8 mouse cellular contexts compared by ENCODE assay signal in genomic region chr3:96497451-96498028, GRCm38 (mm10). TPM values are rescaled to one million over a fixed set of nuclear protein-coding genes. Genes with fewer than 3 reads are reported as not detected.
DNase-seq lines count a peak whose midpoint lies in the region; ATAC-seq lines count a peak whose summit lies in the region.

No protein-coding gene starts in this region.

- H3K27me3 ChIP-seq in erythroblast, embryonic 14.5 days (ENCODE audit: control insufficient read depth), result no peaks in the 10 kb centered on the region
- no peaks in the 10 kb centered on the region for H3K27me3 ChIP-seq in heart, embryonic 13.5 days (replicated peaks)
- no peaks in the 10 kb centered on the region for H3K27me3 ChIP-seq in liver, embryonic 12.5 days (replicated peaks)
- no peaks in the 10 kb centered on the region for H3K27me3 ChIP-seq in stomach, embryonic 16.5 days (ENCODE audit: control insufficient read depth, insufficient read depth, low read length)

- no peak overlapping the region for H3K27ac ChIP-seq in heart, embryonic 13.5 days (replicated peaks)
- H3K27ac ChIP-seq in liver, embryonic 12.5 days, result peak overlapping the region; percentile 74
- no peak overlapping the region for H3K27ac ChIP-seq in stomach, embryonic 16.5 days (ENCODE audit: low read length)

- H3K36me3 ChIP-seq in erythroblast, embryonic 14.5 days (ENCODE audit: control insufficient read depth), result no peaks in the 10 kb centered on the region
- no peaks in the 10 kb centered on the region for H3K36me3 ChIP-seq in heart, embryonic 13.5 days
- H3K36me3 ChIP-seq in liver, embryonic 12.5 days, result no peaks in the 10 kb centered on the region
- no peaks in the 10 kb centered on the region for H3K36me3 ChIP-seq in stomach, embryonic 16.5 days (ENCODE audit: control insufficient read depth, insufficient read depth, low read length)

- H3K9ac ChIP-seq in heart, embryonic 13.5 days, result peak overlapping the region; percentile 78
- H3K9ac ChIP-seq in liver, embryonic 12.5 days, result peak overlapping the region; percentile 71
- H3K9ac ChIP-seq in stomach, embryonic 16.5 days (ENCODE audit: low read length), result peak overlapping the region; percentile 73

- no peaks in the 10 kb centered on the region for H3K9me3 ChIP-seq in erythroblast, embryonic 14.5 days (ENCODE audit: control insufficient read depth, low read length)
- H3K9me3 ChIP-seq in heart, embryonic 13.5 days, result no peaks in the 10 kb centered on the region
- H3K9me3 ChIP-seq in liver, embryonic 12.5 days (replicated peaks), result no peaks in the 10 kb centered on the region
- H3K9me3 ChIP-seq in stomach, embryonic 16.5 days (replicated peaks; ENCODE audit: control insufficient read depth, low read length), result no peaks in the 10 kb centered on the region

- peak overlapping the region; percentile 83 for H3K4me2 ChIP-seq in heart, embryonic 13.5 days
- H3K4me2 ChIP-seq in liver, embryonic 12.5 days, result peak overlapping the region; percentile 82
- H3K4me2 ChIP-seq in stomach, embryonic 16.5 days (ENCODE audit: low read depth, low read length), result peak overlapping the region; percentile 90

- no peak for ATAC-seq in heart, embryonic 13.5 days (ENCODE audit: extremely low read depth, insufficient number of reproducible peaks, low FRiP score, low TSS enrichment)
- ATAC-seq in liver, embryonic 12.5 days, result peak; percentile 66
- ATAC-seq in stomach, embryonic 16.5 days (ENCODE audit: insufficient read depth, low FRiP score), result peak; percentile 38; the same call in 1 of the 2 replicates

- H3K4me3 ChIP-seq in erythroblast, embryonic 14.5 days (replicated peaks), result peak overlapping the region; percentile 67
- H3K4me3 ChIP-seq in heart, embryonic 13.5 days, result peak overlapping the region; percentile 61
- H3K4me3 ChIP-seq in liver, embryonic 12.5 days, result peak overlapping the region; percentile 67
- H3K4me3 ChIP-seq in stomach, embryonic 16.5 days (replicated peaks; ENCODE audit: low read length), result peak overlapping the region; percentile 63

- WGBS in heart, embryonic 13.5 days, result under 1% methylated on average over 19 of the region's 19 CpGs
- under 1% methylated on average over 19 of the region's 19 CpGs for WGBS in liver, embryonic 12.5 days (ENCODE audit: insufficient replicate concordance)
- under 1% methylated on average over 19 of the region's 19 CpGs for WGBS in stomach, embryonic 16.5 days

- peaks cover 61% of the 10 kb centered on the region for H3K4me1 ChIP-seq in erythroblast, embryonic 14.5 days (ENCODE audit: control insufficient read depth)
- H3K4me1 ChIP-seq in heart, embryonic 13.5 days, result peaks cover 4% of the 10 kb centered on the region
- H3K4me1 ChIP-seq in liver, embryonic 12.5 days, result peaks cover 35% of the 10 kb centered on the region
- H3K4me1 ChIP-seq in stomach, embryonic 16.5 days (ENCODE audit: control insufficient read depth, insufficient read depth, low read length), result no peaks in the 10 kb centered on the region

- DNase-seq in CD4-positive helper T cell, adult 2 months (ENCODE audit: low read depth, low spot score), result peak; percentile 75
- peak; percentile 83 for DNase-seq in brain, adult 2 months (ENCODE audit: low read depth, low spot score)
- peak; percentile 86 for DNase-seq in kidney, postnatal 10 days
- DNase-seq in neural tube, embryonic 10.5 days (ENCODE audit: extremely low spot score, low spot score), result peak; percentile 77

RNA-seq across cellular contexts. Expression of gene Hfe2, which starts 27.4 kb away (rescaled TPM):
- not detected in 2 replicates for polyA plus RNA-seq in erythroblast, embryonic 14.5 days (2012)
- polyA plus RNA-seq in heart, embryonic 13.5 days (2015; fragmentation: Nextera tagmentation; extraction: Ambion mirVana), result 7.4 and 7.5 TPM in 2 replicates
- 0.68 and 0.98 TPM in 2 replicates for polyA plus RNA-seq in liver, embryonic 12.5 days (2016; fragmentation: Nextera tagmentation; extraction: Ambion mirVana)
- 0.50 and 3.8 TPM in 2 replicates for polyA plus RNA-seq in stomach, embryonic 16.5 days (2015; fragmentation: Nextera tagmentation; extraction: Ambion mirVana)

RNA-seq across cellular contexts. Expression of gene BC107364, which starts 45.4 kb away (rescaled TPM):
- not detected in 2 replicates for polyA plus RNA-seq in erythroblast, embryonic 14.5 days (2012)
- 0.68 and 0.78 TPM in 2 replicates for polyA plus RNA-seq in heart, embryonic 13.5 days (2015; fragmentation: Nextera tagmentation; extraction: Ambion mirVana)
- not detected in 2 replicates for polyA plus RNA-seq in liver, embryonic 12.5 days (2016; fragmentation: Nextera tagmentation; extraction: Ambion mirVana)
- polyA plus RNA-seq in stomach, embryonic 16.5 days (2015; fragmentation: Nextera tagmentation; extraction: Ambion mirVana), result 0.17 and 0.29 TPM in 2 replicates
